Mouse (Mus musculus): ENCODE results near the gene Ier2.
"Not testable (repeated sequence)": the region's sequence is repeated elsewhere in the genome, so short reads cannot be mapped to it uniquely, and the experiment has no call there.

- TF ChIP-seq CTCF (IDR thresholded peaks at IDR 0.05; ENCODE audit: low read depth, low read length); GATA1 (IDR thresholded peaks at IDR 0.05; ENCODE audit: borderline replicate concordance, low read length): not testable (repeated sequence)
These were observed 7.8 kb upstream of the Ier2 start for GRCm38 (mm10) chr8:84670295-84671006.
